Mouse (Mus musculus) gastrocnemius, adult 18-20 months (tissue): ENCODE measurements around the gene Ovca2. TPM values are rescaled to one million over a fixed set of nuclear protein-coding genes. Genes with fewer than 3 reads are reported as not detected.

Source experiments
- DNase-seq: peaks from one replicate; pipeline ENCODE4 v3.0.0; 2021; ENCODE audit warnings: low spot score
- microRNA-seq: library from miRNA; unstranded; fragments of <30 nt; microRNA quantifications from one replicate; pipeline ENCODE4 v1.2.0, GENCODE M21; 2021
- total RNA-seq, 2 experiments: library from RNA; stranded (reverse); gene quantifications; 2 replicates each; pipeline ENCODE4 v1.2.3; 2021

The Ovca2 gene
- total RNA-seq, 2 experiments from 2014 or later = 2.5 to 2.8 TPM

DNA sequence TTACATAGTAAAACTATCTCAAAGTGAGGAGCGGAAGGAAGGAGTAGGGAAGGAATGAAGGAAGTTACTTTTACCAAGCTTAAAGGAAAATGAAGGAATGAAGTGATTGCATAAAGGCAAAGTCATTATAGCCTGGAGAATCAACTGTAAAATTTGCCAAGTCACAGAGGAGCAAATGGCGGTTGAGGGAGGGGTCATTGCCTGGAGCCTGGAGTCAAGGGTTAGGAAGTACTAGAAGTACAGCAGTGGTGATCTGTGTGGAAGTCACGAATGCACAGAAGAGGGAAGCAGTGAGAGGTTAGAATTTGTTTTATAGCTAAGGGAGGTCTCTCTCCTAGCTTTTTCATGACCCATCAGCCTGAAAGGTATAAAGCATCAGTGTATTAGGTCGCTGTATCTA, 47.3 kb downstream of the Ovca2 start:
- DNase-seq = no peak

GRCm38 (mm10) chr11:75129481-75129880, 49.2 kb downstream of the Ovca2 start:
- DNase-seq = no peak

DNA sequence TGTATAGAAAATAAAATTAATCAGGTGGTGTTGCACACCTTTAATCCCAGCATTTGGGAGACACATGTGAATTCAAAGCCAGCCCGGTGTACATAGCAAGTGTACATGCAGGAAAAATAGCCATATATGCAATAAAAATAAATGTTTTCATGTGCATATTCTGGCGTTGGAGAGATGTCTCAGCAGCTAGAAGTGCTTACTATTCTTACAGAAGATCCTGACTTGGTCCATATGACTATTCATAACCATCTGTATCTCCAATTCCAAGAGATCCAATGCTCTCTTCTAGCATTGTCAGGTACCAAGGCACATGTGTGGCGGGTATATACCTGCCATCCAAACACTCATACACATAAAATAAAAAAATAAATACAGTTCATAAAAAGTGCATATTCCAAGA, 52.3 kb downstream of the Ovca2 start:
- no peak for DNase-seq

Small RNA genes lying within 50 kb of the gene (microRNA-seq; reads per million reads assigned to microRNA genes)
- gene Mir132 = 209 reads per million, percentile 67 among the genes with 10 or more reads in this experiment
- gene Mir212 = 7.5 reads per million, percentile 19 among the genes with 10 or more reads in this experiment

Other genes starting within 250 kb of the Ovca2 start
- 1 to 10 TPM; 1.8 to 6.6 TPM for gene Hic1, start 9.3 kb downstream of the Ovca2 start, total RNA-seq
- 1 to 10 TPM; 4.6 to 5.6 TPM for gene Dph1, start 12.4 kb upstream of the Ovca2 start, total RNA-seq
- gene Rtn4rl1, start 14.9 kb upstream of the Ovca2 start, total RNA-seq = 1 to 10 TPM in 1 of 2 experiments, under 1 TPM in 1; 0.96 to 1.1 TPM
- gene Rpa1, start 169.5 kb upstream of the Ovca2 start, total RNA-seq = 10 to 100 TPM; 62.8 to 73.1 TPM
- gene Smyd4, start 169.6 kb upstream of the Ovca2 start, total RNA-seq = 1 to 10 TPM; 4.5 to 4.9 TPM
- 10 to 100 TPM; 50.2 to 64.1 TPM for gene Serpinf1, start 243.9 kb upstream of the Ovca2 start, total RNA-seq